Mouse (Mus musculus) kidney, postnatal 4 days (tissue): ENCODE data around the gene Serpinb1a.

ENCODE experiments used
- DNase-seq, 2 experiments: peaks; one replicate each; pipeline ENCODE4 v3.0.0; 2021; ENCODE audit warnings: mixed read lengths in 2 of 2

Gene Serpinb1a

GRCm38 (mm10) chr13:32834513-32834912 lies 16.5 kb downstream of the Serpinb1a start:
- no peak for DNase-seq

- DNase-seq, result no peak
Observed at GRCm38 (mm10) chr13:32833237-32833636, 17.7 kb downstream of the Serpinb1a start.

GRCm38 (mm10) chr13:32832776-32833175 lies 18.2 kb downstream of the Serpinb1a start:
- no peak for DNase-seq

DNA sequence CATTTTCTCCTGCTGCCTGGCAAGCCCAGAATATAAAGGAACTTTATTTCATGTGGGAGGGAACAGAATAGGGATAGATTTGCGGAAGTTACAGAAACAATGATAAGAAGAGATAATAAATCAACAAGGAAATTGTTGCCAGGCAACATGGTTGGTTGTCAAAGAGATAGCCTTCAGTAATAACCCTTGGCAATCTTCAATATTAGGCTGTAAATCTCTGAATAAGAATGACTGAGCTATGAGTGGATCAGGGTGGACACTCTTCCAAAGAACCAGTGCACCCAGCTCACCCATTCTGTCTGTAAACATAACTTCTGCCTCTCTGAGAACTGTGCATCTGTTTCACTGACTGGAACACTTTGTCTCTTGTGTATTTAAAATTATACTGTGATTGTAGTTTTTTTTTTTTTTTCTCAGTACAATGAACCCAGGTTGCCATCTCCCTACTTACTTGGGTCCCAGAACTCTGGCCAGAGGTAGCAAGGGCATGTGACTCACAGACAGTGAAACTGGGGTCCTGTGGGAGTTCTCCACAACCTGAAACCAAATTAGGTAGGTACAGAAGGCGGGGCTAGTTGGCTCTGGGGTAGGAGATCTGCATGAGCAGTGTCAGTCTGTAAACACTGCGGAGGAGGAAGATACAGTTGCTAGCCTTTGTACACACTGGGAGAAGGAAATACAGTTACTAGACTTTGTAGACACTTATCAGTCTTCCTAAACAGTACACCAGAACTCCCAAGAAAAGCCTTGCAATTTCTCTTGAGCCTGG lies 19.3 kb downstream of the Serpinb1a start:
- DNase-seq, result no peak

GRCm38 (mm10) chr13:32828886-32829285 lies 22.1 kb downstream of the Serpinb1a start:
- DNase-seq, result no peak

GRCm38 (mm10) chr13:32827951-32828350 lies 23.0 kb downstream of the Serpinb1a start:
- peak; percentile 77 for DNase-seq

DNA sequence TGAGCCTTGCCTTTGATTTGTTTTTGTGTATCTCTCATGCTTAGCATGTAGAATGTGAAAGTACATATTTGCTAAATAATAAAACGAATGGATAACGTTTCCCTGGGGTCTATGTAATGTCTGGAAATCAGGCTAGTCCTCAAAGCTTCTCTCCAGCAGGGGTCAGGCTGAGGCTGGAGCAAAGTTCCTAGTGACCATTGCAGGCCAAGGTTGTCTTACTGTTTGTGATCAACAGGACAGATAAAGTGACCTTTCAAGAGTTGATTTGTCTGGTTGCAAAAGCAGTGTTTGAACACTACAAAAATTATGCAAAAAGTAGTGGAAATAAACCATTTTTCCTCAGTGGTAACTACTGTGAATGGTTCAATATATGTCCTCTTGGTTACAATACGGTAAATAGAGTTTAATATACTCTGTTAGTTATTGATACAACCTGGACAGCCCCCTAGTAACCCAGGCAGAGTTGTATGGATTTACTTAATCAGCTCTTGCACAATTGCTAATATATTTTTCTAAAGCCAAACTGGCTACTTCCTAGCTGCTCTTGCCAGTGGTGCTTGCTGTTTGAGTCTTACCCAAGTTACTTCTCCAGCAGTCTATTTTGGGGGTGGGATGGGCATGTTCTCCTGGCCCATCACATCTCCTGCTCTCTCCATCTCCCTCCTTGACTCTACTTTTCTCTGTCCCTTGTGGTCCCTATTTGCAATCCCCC lies 23.7 kb downstream of the Serpinb1a start:
- DNase-seq, result peak in 1 of 2 experiments; percentile 15

DNA sequence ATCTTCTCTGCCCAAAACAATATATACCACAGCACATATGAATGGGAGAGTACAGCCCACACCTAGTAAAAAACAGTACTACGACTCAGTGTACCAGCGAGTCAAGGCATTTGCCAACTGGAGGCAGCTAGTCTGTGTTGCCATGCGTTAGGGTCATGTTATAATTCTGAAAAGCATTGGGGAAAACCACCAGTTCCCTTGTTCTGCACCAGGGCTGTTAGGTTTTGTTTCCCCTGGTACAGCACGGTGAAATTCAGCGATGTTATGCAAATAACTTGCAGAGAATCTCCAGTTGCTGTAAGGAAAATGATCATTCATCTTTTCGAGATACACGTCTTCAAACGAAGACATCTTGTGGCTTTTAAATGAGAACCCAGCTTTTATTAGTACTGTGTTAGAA lies 25.4 kb downstream of the Serpinb1a start:
- no peak for DNase-seq

- DNase-seq, result no peak
Observed at GRCm38 (mm10) chr13:32824377-32825330, 26.3 kb downstream of the Serpinb1a start.

GRCm38 (mm10) chr13:32823126-32823525 lies 27.9 kb downstream of the Serpinb1a start:
- no peak for DNase-seq

- no peak for DNase-seq
Observed at GRCm38 (mm10) chr13:32821671-32822070, 29.3 kb downstream of the Serpinb1a start.

- no peak for DNase-seq
Observed at GRCm38 (mm10) chr13:32819926-32820325, 31.1 kb downstream of the Serpinb1a start.

DNA sequence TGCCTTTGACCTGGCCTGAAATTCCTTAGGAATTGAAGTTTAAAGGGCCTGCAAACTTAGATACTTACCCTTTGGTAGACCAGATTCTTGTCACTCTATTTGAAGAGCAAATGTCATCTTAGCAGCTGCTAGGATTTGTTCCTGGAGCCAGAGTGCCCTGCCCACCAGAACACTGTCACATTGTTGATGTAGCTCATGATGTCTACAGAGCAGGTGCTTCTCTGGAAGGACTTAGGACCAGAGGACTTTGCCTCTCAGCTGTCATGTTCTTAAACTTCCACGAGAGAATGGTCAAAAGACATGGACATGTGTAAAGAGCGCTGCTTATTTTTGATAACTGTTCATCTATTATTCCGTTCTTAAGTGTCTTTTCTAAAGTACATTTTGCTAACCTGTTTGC lies 31.7 kb downstream of the Serpinb1a start:
- no peak for DNase-seq

DNA sequence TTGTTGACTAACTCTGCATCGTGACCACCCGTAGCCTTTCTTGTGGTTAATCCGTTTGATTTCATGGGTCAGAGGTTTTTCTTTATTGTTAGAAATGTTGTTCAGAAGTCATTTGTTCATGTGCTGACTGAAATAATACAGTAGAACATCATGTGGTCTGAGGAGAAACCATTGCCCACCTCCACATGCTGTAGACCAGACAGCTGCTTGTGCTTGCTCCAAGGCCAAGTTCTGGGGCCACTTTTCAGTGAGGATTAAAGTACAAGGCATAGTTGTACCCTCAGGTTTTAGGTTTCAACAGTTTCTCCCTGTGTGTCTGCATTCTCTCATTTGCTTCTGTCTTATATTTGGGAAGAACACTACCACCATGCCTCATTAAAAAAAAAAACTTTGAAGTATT lies 43.4 kb downstream of the Serpinb1a start:
- no peak for DNase-seq

- DNase-seq, result peak; percentile 23 to 27
Observed at GRCm38 (mm10) chr13:32806820-32807219, 44.2 kb downstream of the Serpinb1a start.

DNA sequence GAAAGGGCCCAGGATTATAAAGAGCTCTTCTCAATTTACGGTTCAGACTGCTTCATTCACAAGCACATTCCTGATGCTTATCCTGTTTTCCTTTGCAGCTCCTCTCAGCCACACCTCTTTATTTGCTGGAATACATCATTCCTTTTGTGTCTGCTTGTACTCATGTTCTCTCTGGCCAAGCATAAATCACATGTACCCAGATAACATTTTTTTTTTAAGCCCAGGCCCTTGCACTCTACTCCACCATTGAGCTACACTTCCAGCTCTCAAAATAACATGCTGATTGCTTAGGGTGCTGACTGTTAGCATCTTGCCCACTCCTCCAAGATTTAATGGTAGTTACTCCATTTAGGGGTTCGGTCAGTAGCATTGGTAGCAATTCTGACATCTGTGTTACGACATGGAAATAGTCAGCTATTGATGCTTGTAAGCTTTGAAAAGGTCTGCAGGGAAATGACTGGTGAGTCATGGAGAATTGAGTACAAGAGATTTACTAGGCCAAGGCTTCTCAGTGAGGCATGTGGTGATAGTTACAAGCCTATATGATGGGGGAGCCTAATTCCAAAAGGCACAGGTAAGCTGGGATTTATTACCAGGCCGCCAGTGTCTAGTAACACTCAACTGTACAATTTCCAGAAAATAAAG lies 47.2 kb downstream of the Serpinb1a start:
- no peak for DNase-seq

DNA sequence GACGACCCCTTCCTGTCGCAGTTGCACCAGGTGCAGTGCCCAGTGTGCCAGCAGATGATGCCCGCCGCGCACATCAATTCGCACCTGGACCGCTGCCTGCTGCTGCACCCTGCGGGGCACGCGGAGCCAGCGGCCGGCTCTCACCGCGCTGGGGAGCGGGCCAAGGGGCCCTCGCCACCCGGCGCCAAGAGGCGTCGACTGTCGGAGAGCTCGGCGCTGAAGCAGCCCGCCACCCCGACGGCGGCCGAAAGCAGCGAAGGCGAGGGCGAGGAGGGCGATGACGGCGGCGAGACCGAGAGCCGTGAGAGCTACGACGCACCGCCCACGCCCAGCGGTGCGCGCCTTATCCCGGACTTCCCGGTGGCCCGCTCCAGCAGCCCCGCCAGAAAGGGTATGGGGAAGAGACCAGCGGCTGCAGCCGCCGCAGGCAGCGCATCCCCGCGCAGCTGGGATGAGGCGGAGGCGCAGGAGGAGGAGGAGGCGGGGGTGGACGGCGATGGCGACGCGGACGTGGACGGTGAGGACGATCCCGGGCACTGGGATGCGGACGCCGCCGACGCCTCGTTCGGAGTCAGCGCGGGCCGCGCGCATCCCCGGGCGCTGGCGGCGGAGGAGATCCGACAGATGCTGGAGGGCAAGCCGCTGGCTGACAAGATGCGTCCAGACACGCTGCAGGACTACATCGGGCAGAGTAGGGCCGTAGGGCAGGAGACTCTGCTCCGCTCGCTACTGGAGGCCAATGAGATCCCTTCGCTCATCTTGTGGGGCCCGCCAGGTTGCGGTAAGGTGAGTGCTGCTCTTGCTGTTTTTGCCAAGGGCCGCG lies 48.5 kb downstream of the Serpinb1a start, which contains the start of gene D930007J09Rik:
D930007J09Rik (minus strand) TSS at position 591 of the 823 bp plus-strand sequence.
- DNase-seq, result peak; percentile 60 to 72

DNA sequence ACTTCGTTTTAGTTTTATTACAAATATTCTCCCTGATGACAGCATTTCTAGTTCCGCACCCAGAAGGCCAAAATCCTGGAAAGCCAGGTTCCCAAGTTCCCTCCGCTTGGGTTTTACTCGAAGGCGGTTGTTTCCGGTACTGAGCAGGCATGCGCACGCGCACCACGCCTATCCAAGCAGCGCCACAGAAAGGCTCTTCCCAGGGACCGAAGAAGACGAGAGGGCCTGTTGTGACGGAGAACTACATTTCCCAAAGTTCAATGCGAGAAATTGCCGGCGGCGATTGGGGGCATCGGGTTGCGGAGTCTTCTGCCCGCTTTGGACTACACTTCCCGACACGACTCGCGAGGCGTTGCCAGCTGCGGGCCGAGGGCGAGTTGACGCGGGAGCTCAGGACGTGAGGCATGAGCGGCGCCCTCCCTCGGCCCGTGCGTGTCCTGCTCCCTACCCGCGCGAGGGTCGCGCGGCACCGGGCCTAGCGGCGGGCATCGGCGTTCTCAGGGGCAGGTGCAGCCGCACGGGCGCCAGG lies 49.2 kb downstream of the Serpinb1a start, which contains the start of gene Wrnip1:
Wrnip1 (plus strand) TSS at position 346 of the 529 bp plus-strand sequence.
- peak; percentile 96 to 98 for DNase-seq

GRCm38 (mm10) chr13:32800859-32801258 lies 50.1 kb downstream of the Serpinb1a start:
- DNase-seq, result peak in 1 of 2 experiments; percentile 16

DNA sequence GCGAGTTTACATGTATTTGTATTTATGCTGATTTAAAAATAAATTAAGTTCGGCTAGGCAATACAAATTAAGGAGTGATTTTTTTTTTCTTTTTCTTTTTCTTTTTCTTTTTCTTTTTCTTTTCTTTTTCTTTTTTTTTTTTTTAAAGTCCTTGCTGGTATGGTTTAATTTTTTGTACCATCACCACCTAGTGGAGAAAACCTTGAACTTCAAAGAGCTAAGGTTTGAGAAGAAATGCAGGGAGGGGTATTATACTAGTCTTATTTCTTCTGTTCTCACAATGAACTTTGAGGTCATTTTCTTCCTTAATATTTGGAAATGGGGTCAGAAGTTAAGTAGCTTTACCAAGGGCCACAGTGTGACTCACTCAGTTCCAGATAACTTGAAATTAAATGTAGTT lies 51.9 kb downstream of the Serpinb1a start:
- no peak for DNase-seq

DNA sequence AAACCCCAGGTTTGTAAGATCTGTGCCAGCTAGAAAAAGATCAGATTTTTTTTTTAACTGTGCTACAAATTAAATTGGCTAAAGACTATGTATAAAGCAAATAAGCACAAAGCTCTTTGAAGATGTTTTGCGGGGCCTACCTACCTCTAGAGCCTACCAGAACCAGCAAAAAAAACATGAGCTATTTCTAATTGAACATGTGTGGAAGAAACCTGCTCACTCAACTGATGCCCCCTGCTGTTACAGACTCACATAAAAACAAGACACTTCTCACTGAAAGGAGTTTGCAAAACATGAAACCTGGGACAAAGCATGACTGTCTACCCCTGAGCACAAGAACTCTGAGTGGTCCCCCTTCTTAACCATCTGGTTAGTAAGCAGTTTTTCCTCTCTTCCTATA lies 53.9 kb downstream of the Serpinb1a start:
- DNase-seq, result no peak
